Mouse (Mus musculus) hindbrain, embryonic 13.5 days (tissue): ENCODE measurements at regions not wholly inside any gene's neighbourhood (a gene's known extent, or its start where the extent isn't known, plus 50 kb on each side); places are given as distances from the start of the nearest gene placed in this dataset.

Experiments used
- ATAC-seq: fragments of 200-750 bp; cut with Nextera tagmentation; 2 replicates; pipeline ENCODE4 v1.8.0; 2017; ENCODE audit warnings: moderate TSS enrichment; ENCODE audit not compliant: low FRiP score
- H3K27ac ChIP-seq: fragments of 300-500 bp; sonication (generic); 2 replicates; pipeline ENCODE4 v1.5.1; 2015; ENCODE audit warnings: inconsistent platforms, mild to moderate bottlenecking, moderate library complexity
- H3K27me3 ChIP-seq: fragments of 300-500 bp; sonication (generic); 2 replicates; pipeline ENCODE4 v1.6.1; 2015; ENCODE audit warnings: mild to moderate bottlenecking, inconsistent platforms
- H3K36me3 ChIP-seq: fragments of 300-500 bp; sonication (generic); 2 replicates; pipeline ENCODE4 v1.6.1; 2015; ENCODE audit warnings: mild to moderate bottlenecking, inconsistent platforms
- H3K4me1 ChIP-seq: fragments of 300-500 bp; sonication (generic); replicated peaks from 2 replicates; pipeline ENCODE4 v1.6.1; 2015; ENCODE audit warnings: inconsistent platforms
- H3K4me2 ChIP-seq: fragments of 300-500 bp; sonication (generic); 2 replicates; pipeline ENCODE4 v1.6.1; 2015; ENCODE audit warnings: inconsistent platforms, mild to moderate bottlenecking, moderate library complexity
- H3K4me3 ChIP-seq: fragments of 300-500 bp; sonication (generic); 2 replicates; pipeline ENCODE4 v1.5.1; 2015; ENCODE audit warnings: mild to moderate bottlenecking, inconsistent platforms
- H3K9ac ChIP-seq: fragments of 300-500 bp; sonication (generic); 2 replicates; pipeline ENCODE4 v1.6.1; 2015; ENCODE audit warnings: mild to moderate bottlenecking, inconsistent platforms
- H3K9me3 ChIP-seq: fragments of 300-500 bp; sonication (generic); 2 replicates; pipeline ENCODE4 v1.6.1; 2016; ENCODE audit warnings: inconsistent platforms
- WGBS: fragments of 180-500 bp; shearing (Covaris S2); methylation state at CpG from one replicate; pipeline ENCODE4 v1.1.7; 2015; 5-methylcytosine and 5-hydroxymethylcytosine counted together

- Histone ChIP-seq H3K9ac (no peak overlapping the region), H3K27ac (no peak overlapping the region), H3K4me2 (no peak overlapping the region), H3K36me3 (no peaks in the 10 kb centered on the region), H3K4me1 (0 out of 2 replicates have a peak, but pooled peaks cover 3% of the 10 kb centered on the region), H3K4me3 (no peak overlapping the region), H3K27me3 (no peaks in the 10 kb centered on the region), H3K9me3 (0 out of 2 replicates have a peak, but pooled peaks cover 2% of the 10 kb centered on the region)
- 71% methylated on average over 4 of the region's 4 CpGs for WGBS
- ATAC-seq, result no peak
Measured at GRCm38 (mm10) chr17:10098199-10098598, 221.5 kb downstream of the Qk start.

GRCm38 (mm10) chr17:10097691-10098090 is 222.0 kb downstream of the Qk start:
- no peak overlapping the region for H3K27ac ChIP-seq
- H3K9me3 ChIP-seq, result 0 out of 2 replicates have a peak, but pooled peaks cover under 1% of the 10 kb centered on the region
- H3K9ac ChIP-seq, result no peak overlapping the region
- H3K4me3 ChIP-seq, result no peak overlapping the region
- H3K4me1 ChIP-seq, result 0 out of 2 replicates have a peak, but pooled peaks cover 3% of the 10 kb centered on the region
- no peaks in the 10 kb centered on the region for H3K27me3 ChIP-seq
- ATAC-seq, result no peak
- H3K4me2 ChIP-seq, result no peak overlapping the region
- no peaks in the 10 kb centered on the region for H3K36me3 ChIP-seq

GRCm38 (mm10) chr17:10095841-10096301 is 223.8 kb downstream of the Qk start:
- Histone ChIP-seq H3K27ac (no peak overlapping the region), H3K4me3 (no peak overlapping the region), H3K36me3 (no peaks in the 10 kb centered on the region), H3K4me1 (0 out of 2 replicates have a peak, but pooled peaks cover 3% of the 10 kb centered on the region), H3K4me2 (no peak overlapping the region), H3K9ac (no peak overlapping the region), H3K9me3 (peaks cover 9% of the 10 kb centered on the region), H3K27me3 (no peaks in the 10 kb centered on the region)
- 85% methylated on average over 3 of the region's 3 CpGs for WGBS
- ATAC-seq, result no peak

- Histone ChIP-seq H3K4me2 (no peak overlapping the region), H3K36me3 (no peaks in the 10 kb centered on the region), H3K4me1 (0 out of 2 replicates have a peak, but pooled peaks cover 3% of the 10 kb centered on the region), H3K27ac (no peak overlapping the region), H3K27me3 (no peaks in the 10 kb centered on the region), H3K9ac (no peak overlapping the region), H3K9me3 (peaks cover 9% of the 10 kb centered on the region), H3K4me3 (no peak overlapping the region)
- 78% methylated on average over 3 of the region's 3 CpGs for WGBS
- ATAC-seq, result no peak
Measured at GRCm38 (mm10) chr17:10094108-10094521, 225.5 kb downstream of the Qk start.

GRCm38 (mm10) chr17:10093437-10094107 is 226.1 kb downstream of the Qk start:
- H3K4me2 ChIP-seq, result no peak overlapping the region
- no peak for ATAC-seq
- 79% methylated on average over 8 of the region's 8 CpGs for WGBS

GRCm38 (mm10) chr17:10087192-10087886 is 232.3 kb downstream of the Qk start:
- 79% methylated on average over 7 of the region's 7 CpGs for WGBS
- H3K9ac ChIP-seq, result no peak overlapping the region

More at GRCm38 (mm10) chr17:10093437-10094107, 226.1 kb downstream of the Qk start:
- no peak overlapping the region for H3K27ac ChIP-seq
- H3K9ac ChIP-seq, result no peak overlapping the region
- no peak overlapping the region for H3K4me3 ChIP-seq
- H3K27me3 ChIP-seq, result no peaks in the 10 kb centered on the region
- peaks cover 9% of the 10 kb centered on the region for H3K9me3 ChIP-seq
- no peaks in the 10 kb centered on the region for H3K36me3 ChIP-seq
- 0 out of 2 replicates have a peak, but pooled peaks cover 3% of the 10 kb centered on the region for H3K4me1 ChIP-seq

GRCm38 (mm10) chr17:10086558-10086957 is 233.1 kb downstream of the Qk start:
- 83% methylated on average over 2 of the region's 2 CpGs for WGBS
- Histone ChIP-seq H3K36me3 (no peaks in the 10 kb centered on the region), H3K27ac (no peak overlapping the region), H3K27me3 (no peaks in the 10 kb centered on the region), H3K4me3 (no peak overlapping the region), H3K4me1 (no peaks in the 10 kb centered on the region), H3K4me2 (no peak overlapping the region), H3K9me3 (peaks cover 2% of the 10 kb centered on the region; the same call in 1 of the 2 replicates), H3K9ac (no peak overlapping the region)
- ATAC-seq, result no peak

More at GRCm38 (mm10) chr17:10087192-10087886, 232.3 kb downstream of the Qk start:
- H3K36me3 ChIP-seq, result no peaks in the 10 kb centered on the region
- H3K27ac ChIP-seq, result no peak overlapping the region
- no peaks in the 10 kb centered on the region for H3K27me3 ChIP-seq
- H3K4me3 ChIP-seq, result no peak overlapping the region
- peaks cover 8% of the 10 kb centered on the region for H3K9me3 ChIP-seq
- no peak overlapping the region for H3K4me2 ChIP-seq
- no peaks in the 10 kb centered on the region for H3K4me1 ChIP-seq
- no peak for ATAC-seq

- Histone ChIP-seq H3K9ac (no peak overlapping the region), H3K9me3 (no peaks in the 10 kb centered on the region), H3K27me3 (no peaks in the 10 kb centered on the region), H3K36me3 (no peaks in the 10 kb centered on the region), H3K27ac (no peak overlapping the region), H3K4me2 (no peak overlapping the region), H3K4me1 (no peaks in the 10 kb centered on the region), H3K4me3 (no peak overlapping the region)
- ATAC-seq, result no peak
- 71% methylated on average over 2 of the region's 2 CpGs for WGBS
Measured at GRCm38 (mm10) chr17:10086132-10086531, 233.5 kb downstream of the Qk start.

GRCm38 (mm10) chr17:10081721-10082120 is 237.9 kb downstream of the Qk start:
- no peak overlapping the region for H3K4me3 ChIP-seq
- no peak overlapping the region for H3K9ac ChIP-seq
- no peak for ATAC-seq
- no peaks in the 10 kb centered on the region for H3K36me3 ChIP-seq
- 35% methylated on average over 10 of the region's 10 CpGs for WGBS
- H3K4me1 ChIP-seq, result peaks cover 12% of the 10 kb centered on the region
- no peak overlapping the region for H3K27ac ChIP-seq
- no peak overlapping the region for H3K4me2 ChIP-seq
- no peaks in the 10 kb centered on the region for H3K9me3 ChIP-seq
- no peaks in the 10 kb centered on the region for H3K27me3 ChIP-seq

- Histone ChIP-seq H3K36me3 (no peaks in the 10 kb centered on the region), H3K4me1 (peaks cover 12% of the 10 kb centered on the region), H3K4me3 (no peak overlapping the region), H3K27me3 (no peaks in the 10 kb centered on the region), H3K4me2 (no peak overlapping the region), H3K9me3 (no peaks in the 10 kb centered on the region), H3K27ac (0 out of 2 replicates have a peak overlapping the region, but pooled peaks have one; percentile 4), H3K9ac (no peak overlapping the region)
- 76% methylated on average over 15 of the region's 15 CpGs for WGBS
- 0 out of 2 replicates have a peak, but pooled peaks have one; percentile 17 for ATAC-seq
Measured at GRCm38 (mm10) chr17:10079853-10080650, 239.6 kb downstream of the Qk start.

- no peak overlapping the region for H3K4me3 ChIP-seq
- H3K36me3 ChIP-seq, result no peaks in the 10 kb centered on the region
- H3K9me3 ChIP-seq, result no peaks in the 10 kb centered on the region
- H3K27ac ChIP-seq, result no peak overlapping the region
- no peak for ATAC-seq
- H3K9ac ChIP-seq, result no peak overlapping the region
- WGBS, result 18% methylated on average over 7 of the region's 7 CpGs
- peaks cover 12% of the 10 kb centered on the region for H3K4me1 ChIP-seq
- H3K27me3 ChIP-seq, result no peaks in the 10 kb centered on the region
- H3K4me2 ChIP-seq, result no peak overlapping the region
Measured at GRCm38 (mm10) chr17:10078536-10079319, 240.9 kb downstream of the Qk start.
